ENCODE assay signal across 24 mouse cellular contexts in genomic region chr1:137034586-137034985, GRCm38 (mm10).
A peak's percentile ranks its signal among the peaks of the same experiment; 100 is the strongest.
DNase-seq lines count a peak whose midpoint lies in the region; ATAC-seq and TF ChIP-seq lines count a peak whose summit lies in the region.
"Had no signal": no experiment of that assay in that cellular context is flagged by ENCODE, and none has a peak within 500 bp of the region (broad histone marks: within the 10 kb centered on the region; RNA-seq: fewer than 3 reads in every experiment).

No protein-coding gene starts in this region.

- no peaks in the 10 kb centered on the region for H3K4me1 ChIP-seq in liver, postnatal 0 days (ENCODE audit: insufficient read depth)
- H3K4me1 ChIP-seq in lung, postnatal 0 days (ENCODE audit: insufficient read depth, low read depth, low read length): no peaks in the 10 kb centered on the region
- H3K4me1 ChIP-seq: embryonic facial prominence, embryonic 12.5 days; embryonic facial prominence, embryonic 15.5 days; hindbrain, embryonic 13.5 days had no signal

- no peaks in the 10 kb centered on the region for H3K9me3 ChIP-seq in liver, postnatal 0 days (ENCODE audit: low read length)
- H3K9me3 ChIP-seq in lung, postnatal 0 days (ENCODE audit: low read length): no peaks in the 10 kb centered on the region
- H3K9me3 ChIP-seq: embryonic facial prominence, embryonic 12.5 days; embryonic facial prominence, embryonic 15.5 days; hindbrain, embryonic 13.5 days had no signal

- H3K4me2 ChIP-seq in liver, postnatal 0 days (ENCODE audit: low read depth, low read length): no peak overlapping the region
- no peak overlapping the region for H3K4me2 ChIP-seq in lung, postnatal 0 days (replicated peaks; ENCODE audit: low read depth, low read length)
- H3K4me2 ChIP-seq: embryonic facial prominence, embryonic 12.5 days; embryonic facial prominence, embryonic 15.5 days; heart, embryonic 11.5 days; hindbrain, embryonic 13.5 days had no signal

- no peak for TF ChIP-seq CTCF in liver, postnatal 0 days (IDR thresholded peaks at IDR 0.05; ENCODE audit: low read depth)
- no peak for TF ChIP-seq CTCF in lung, postnatal 0 days (IDR thresholded peaks at IDR 0.05)

- WGBS in liver, postnatal 0 days (ENCODE audit: insufficient replicate concordance): 72% methylated on average over 6 of the region's 6 CpGs
- WGBS in lung, postnatal 0 days: 77% methylated on average over 6 of the region's 6 CpGs

- TF ChIP-seq EP300 in liver, postnatal 0 days (IDR thresholded peaks at IDR 0.05; ENCODE audit: low read depth): no peak
- no peak for TF ChIP-seq EP300 in lung, postnatal 0 days (IDR thresholded peaks at IDR 0.05)

- H3K27me3 ChIP-seq in liver, postnatal 0 days (ENCODE audit: insufficient read depth, low read length): no peaks in the 10 kb centered on the region
- H3K27me3 ChIP-seq in lung, postnatal 0 days (replicated peaks; ENCODE audit: insufficient read depth, low read length): no peaks in the 10 kb centered on the region
- H3K27me3 ChIP-seq: embryonic facial prominence, embryonic 12.5 days; embryonic facial prominence, embryonic 15.5 days; hindbrain, embryonic 13.5 days had no signal

- no peak overlapping the region for H3K9ac ChIP-seq in liver, postnatal 0 days (replicated peaks)
- no peak overlapping the region for H3K9ac ChIP-seq in lung, postnatal 0 days (replicated peaks; ENCODE audit: low read depth)
- H3K9ac ChIP-seq: embryonic facial prominence, embryonic 12.5 days; embryonic facial prominence, embryonic 15.5 days; forebrain, postnatal 0 days; hindbrain, embryonic 13.5 days had no signal

- no peaks in the 10 kb centered on the region for H3K36me3 ChIP-seq in liver, postnatal 0 days (replicated peaks; ENCODE audit: insufficient read depth, low read length)
- H3K36me3 ChIP-seq in lung, postnatal 0 days (ENCODE audit: insufficient read depth, low read length): no peaks in the 10 kb centered on the region
- H3K36me3 ChIP-seq: embryonic facial prominence, embryonic 12.5 days; embryonic facial prominence, embryonic 15.5 days; hindbrain, embryonic 13.5 days had no signal

- no peak for DNase-seq in liver, postnatal 0 days
- no peak for DNase-seq in liver
- DNase-seq in adrenal gland, adult 18-20 months (ENCODE audit: low spot score in 2 of 2): peak; percentile 23 to 26
- peak; percentile 42 for DNase-seq in adrenal gland, adult 8-10 months
- peak; percentile 55 for DNase-seq in adrenal gland, postnatal 25 days
- no peak for DNase-seq in spleen, postnatal 36 days (ENCODE audit: low spot score in 2 of 2)
- DNase-seq in lung, postnatal 0 days (ENCODE audit: low spot score): no peak
- DNase-seq: cerebellum, adult 11 months; cerebellum, adult 2 months; cerebellum, adult 9-11 months; cerebellum, postnatal 25 days; forebrain, postnatal 0 days; gastrocnemius, adult 2 months; gastrocnemius, postnatal 14 days; heart, adult 11 months had no signal

- peak; percentile 67 for ATAC-seq in liver, postnatal 0 days
- no peak for ATAC-seq in CD4-positive, CD25-positive, alpha-beta regulatory T cell, adult 4 months
- no peak for ATAC-seq in lung, postnatal 0 days
- ATAC-seq: activated CD4-positive, CD25-positive, alpha-beta regulatory T cell, adult 4 months; forebrain, embryonic 14.5 days; forebrain, postnatal 0 days; hindbrain, postnatal 0 days; inflammation-experienced regulatory T-cells, adult 6 months had no signal

- H3K4me3 ChIP-seq in liver, postnatal 0 days (ENCODE audit: low read depth, low read length): no peak overlapping the region
- no peak overlapping the region for H3K4me3 ChIP-seq in lung, postnatal 0 days (ENCODE audit: low read depth, low read length)
- H3K4me3 ChIP-seq: embryonic facial prominence, embryonic 12.5 days; embryonic facial prominence, embryonic 15.5 days; gastrocnemius, adult 2 months; hindbrain, embryonic 13.5 days had no signal

- 0 out of 2 replicates have a peak overlapping the region, but pooled peaks have one; percentile 31 for H3K27ac ChIP-seq in liver, postnatal 0 days (ENCODE audit: low read depth)
- no peak overlapping the region for H3K27ac ChIP-seq in lung, postnatal 0 days (ENCODE audit: low read length)
- H3K27ac ChIP-seq: embryonic facial prominence, embryonic 12.5 days; embryonic facial prominence, embryonic 15.5 days; gastrocnemius, adult 2 months; hindbrain, embryonic 13.5 days; hindbrain, postnatal 0 days had no signal

Comparison
In these comparisons a context has a peak if more than half of its experiments do, and no peak if none do; other contexts are left out.
1. DNase-seq: peak in adrenal gland, adult 18-20 months (2 of 2), adrenal gland, adult 8-10 months (single experiment) and adrenal gland, postnatal 25 days (single experiment); none in liver, postnatal 0 days (single experiment), liver (single experiment), spleen, postnatal 36 days (0 of 2) and lung, postnatal 0 days (single experiment).